Mouse (Mus musculus) heart, adult 2 months (tissue): ENCODE measurements around the gene Fsip1.

ENCODE experiments used
- CTCF ChIP-seq: fragments of 200-600 bp; IDR thresholded peaks from 2 replicates; pipeline ENCODE4 v1.8.1; 2022; ENCODE audit warnings: antibody characterized with exemption, mild to moderate bottlenecking, moderate library complexity
- POLR2A ChIP-seq: fragments of 200-500 bp; IDR thresholded peaks from 2 replicates; pipeline ENCODE4 v1.6.1; 2011; ENCODE audit warnings: mild to moderate bottlenecking, low read depth, low read length, control low read depth; ENCODE audit not compliant: insufficient read depth

DNA sequence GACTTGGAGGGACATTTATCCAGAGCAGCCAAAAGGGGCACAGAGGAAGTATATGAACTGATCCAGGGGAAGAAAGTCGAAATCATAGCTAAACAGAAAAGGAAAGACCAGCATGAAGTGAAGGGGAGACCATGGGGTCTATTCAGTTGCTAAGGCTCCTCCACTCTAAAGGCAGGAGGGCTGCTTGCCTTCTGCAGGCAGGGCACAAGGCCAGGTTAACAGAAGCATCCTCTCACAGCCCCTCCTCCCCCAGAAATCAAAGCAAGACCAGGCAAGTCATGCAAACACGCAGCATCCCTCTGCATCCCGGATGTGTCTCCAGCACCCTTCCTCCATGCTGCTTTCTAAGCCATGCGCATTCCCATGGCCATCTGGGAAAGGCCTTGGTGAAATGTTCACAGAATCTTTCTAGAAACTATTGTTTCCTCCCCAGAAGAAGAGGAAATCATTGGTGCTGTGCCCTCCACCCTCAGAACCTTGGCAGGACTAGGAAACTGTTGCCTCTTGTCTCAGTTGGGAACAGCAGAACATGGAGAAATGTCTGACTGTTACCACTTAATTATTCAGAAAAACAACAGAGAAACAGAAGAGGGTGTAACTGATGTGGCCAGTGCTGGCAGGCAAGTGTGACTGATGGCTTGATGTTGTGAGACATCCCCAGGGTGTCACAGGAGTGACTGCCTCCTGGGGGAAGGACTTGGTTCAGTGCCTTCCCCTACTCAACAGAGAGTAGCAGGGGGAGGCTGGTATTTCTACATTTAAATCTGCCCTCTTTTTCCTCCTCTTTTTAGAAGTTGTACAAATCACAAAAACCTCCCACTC lies 108.2 kb downstream of the Fsip1 start:
- no peak for TF ChIP-seq POLR2A
- no peak for TF ChIP-seq CTCF
